Mouse (Mus musculus): ENCODE results near the gene Gm20828. TPM values are rescaled to one million over a fixed set of nuclear protein-coding genes. Genes with fewer than 3 reads are reported as not detected.
"Not testable (repeated sequence)": the region's sequence is repeated elsewhere in the genome, so short reads cannot be mapped to it uniquely, and the experiment has no call there.

The Gm20828 gene
- polyA plus RNA-seq (2015; fragmentation: Nextera tagmentation; extraction: Ambion mirVana): not detected in 2 replicates

DNA sequence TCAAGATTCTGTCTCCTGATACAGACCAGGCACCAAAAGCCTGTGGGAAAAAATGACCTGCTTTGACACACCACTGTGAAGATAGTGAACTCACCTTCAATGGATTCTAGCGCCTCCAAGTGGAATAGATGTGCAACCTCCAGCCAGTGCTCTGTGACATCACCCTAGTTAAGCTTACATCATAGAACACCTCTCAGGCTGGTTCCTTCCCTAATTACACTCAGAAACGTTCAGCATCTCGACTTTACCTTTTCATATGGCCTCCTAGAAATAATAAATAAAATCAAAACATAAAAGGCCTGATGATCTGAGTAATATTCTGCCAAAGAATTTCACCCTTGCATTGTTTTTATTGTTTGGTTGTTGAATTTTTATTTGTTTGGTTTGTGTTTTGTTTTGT is at the start of gene Gm20828:
Gene Gm20828, minus strand, starts transcription at position 101 of the 400 bp plus-strand sequence.
- not testable (repeated sequence) for H3K4me3 ChIP-seq (replicated peaks; ENCODE audit: low read depth, low read length); H3K27me3 ChIP-seq (ENCODE audit: insufficient read depth, low read length); H3K4me1 ChIP-seq (replicated peaks; ENCODE audit: insufficient read depth, low read length); ATAC-seq (replicated peaks; ENCODE audit: low FRiP score, low read depth); DNase-seq (ENCODE audit: low spot score); H3K36me3 ChIP-seq (ENCODE audit: insufficient read depth, low read length); H3K9ac ChIP-seq (ENCODE audit: low read depth, low read length); H3K27ac ChIP-seq; H3K4me2 ChIP-seq (ENCODE audit: low read length); H3K9me3 ChIP-seq (replicated peaks; ENCODE audit: low read length)
- no CpG with 5 or more reads among the region's 3 CpGs for WGBS
